Mouse (Mus musculus): ENCODE data around the gene Cbx4. TPM values are rescaled to one million over a fixed set of nuclear protein-coding genes. Genes with fewer than 3 reads are reported as not detected.
A peak's percentile ranks its signal among the peaks of the same experiment; 100 is the strongest.

Cbx4 gene
- polyA plus RNA-seq, 1 experiment from 2014 or later: 16.5 TPM

DNA sequence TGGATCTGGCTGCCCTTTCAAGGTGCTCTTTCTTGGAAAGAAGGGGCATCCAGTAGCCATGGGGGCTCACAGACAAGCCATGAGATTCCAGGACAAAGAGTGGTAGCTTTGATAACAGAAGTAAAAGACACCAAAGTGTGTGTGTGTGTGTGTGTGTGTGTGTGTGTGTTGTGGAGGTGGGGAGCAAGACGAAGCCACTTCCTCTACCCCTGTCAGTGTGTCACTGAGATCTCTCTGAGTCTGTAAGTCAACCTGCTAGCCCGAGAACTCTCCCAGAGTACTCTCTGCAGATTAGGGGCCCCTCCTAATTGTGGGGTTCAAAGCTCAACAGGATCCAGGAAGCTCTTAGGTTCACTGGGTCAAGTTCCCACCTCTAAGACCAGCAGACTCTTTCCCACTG, 35.7 kb downstream of the Cbx4 start:
- Histone ChIP-seq H3K4me1 (peaks cover 54% of the 10 kb centered on the region), H3K9ac (replicated peaks) (no peak overlapping the region)
- ATAC-seq (replicated peaks): no peak

DNA sequence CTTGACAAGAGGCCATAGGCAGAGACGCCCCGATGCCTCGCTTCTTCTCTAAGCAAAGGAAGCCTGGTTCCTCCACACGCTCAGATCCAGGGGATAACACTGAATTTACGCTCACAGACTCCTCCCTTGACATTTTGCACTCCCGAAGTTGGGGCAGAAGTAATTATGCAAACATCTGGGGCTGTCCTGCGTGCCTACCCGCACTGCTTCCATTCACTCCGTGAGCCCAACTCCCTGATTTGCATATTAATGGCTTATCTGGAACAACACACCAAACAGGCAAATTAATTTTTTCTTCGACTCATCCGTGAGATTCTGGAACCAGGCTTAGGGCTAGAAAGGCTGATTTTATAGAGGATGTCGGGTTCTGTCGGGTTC, 37.9 kb downstream of the Cbx4 start:
- Histone ChIP-seq H3K27ac (replicated peaks) (no peak overlapping the region), H3K36me3 (no peaks in the 10 kb centered on the region), H3K9me3 (no peaks in the 10 kb centered on the region), H3K4me1 (peaks cover 50% of the 10 kb centered on the region), H3K9ac (replicated peaks) (no peak overlapping the region), H3K27me3 (peaks cover 94% of the 10 kb centered on the region), H3K4me3 (peak overlapping the region; percentile 3; the same call in 1 of the 2 replicates), H3K4me2 (replicated peaks) (peak overlapping the region; percentile 11; the same call in 1 of the 2 replicates)
- under 1% methylated on average over 13 of the region's 13 CpGs for WGBS
- ATAC-seq (replicated peaks): no peak

More for the DNA sequence above, 35.7 kb downstream of the Cbx4 start:
- Histone ChIP-seq H3K27me3 (peaks cover 72% of the 10 kb centered on the region), H3K4me3 (no peak overlapping the region), H3K36me3 (no peaks in the 10 kb centered on the region), H3K9me3 (no peaks in the 10 kb centered on the region), H3K4me2 (replicated peaks) (no peak overlapping the region), H3K27ac (replicated peaks) (no peak overlapping the region)
- WGBS: 0% methylated on average over 2 of the region's 2 CpGs

DNA sequence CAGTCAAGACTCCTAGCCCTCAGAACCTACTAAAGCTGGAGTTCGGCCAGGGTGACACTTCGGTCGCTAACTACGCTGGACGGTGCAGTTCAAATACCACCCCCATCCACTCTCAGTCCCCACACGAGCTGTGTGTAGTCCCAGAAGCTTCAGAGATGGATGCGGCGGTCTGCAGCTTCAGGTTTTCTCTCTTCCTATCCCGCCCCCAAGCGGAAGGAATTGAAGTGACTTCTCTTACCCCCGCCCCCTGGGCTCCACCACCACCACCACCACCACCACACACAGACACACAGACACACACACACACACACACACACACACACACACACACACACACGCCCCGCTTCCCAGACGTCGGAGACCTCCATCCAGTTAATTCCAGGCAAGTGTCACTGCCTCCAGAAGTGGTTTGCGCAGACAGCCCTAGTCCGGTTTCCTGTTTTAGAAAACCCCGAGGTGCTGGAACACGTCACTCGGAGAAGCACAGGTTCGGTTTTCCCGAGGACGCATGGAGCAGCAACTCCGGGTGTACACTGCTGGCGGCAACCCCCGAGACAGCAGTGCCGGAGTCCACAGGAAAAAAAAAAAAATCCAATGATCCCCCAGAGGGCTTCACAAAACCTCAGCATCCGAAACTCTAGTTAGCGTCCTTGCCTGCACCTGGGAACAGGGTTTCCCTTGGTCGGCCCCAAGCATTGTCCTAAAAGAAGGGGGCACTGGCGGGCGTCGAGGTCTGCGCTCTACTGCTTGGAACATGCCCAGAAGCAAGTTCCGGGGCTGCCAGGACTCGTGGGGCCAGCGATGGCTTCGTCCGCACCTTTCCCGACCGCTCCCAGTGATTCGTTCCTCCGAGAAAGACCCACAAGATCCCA, 38.5 kb downstream of the Cbx4 start:
- Histone ChIP-seq H3K9ac (replicated peaks) (no peak overlapping the region), H3K4me1 (peaks cover 49% of the 10 kb centered on the region), H3K27me3 (peaks cover 98% of the 10 kb centered on the region), H3K27ac (replicated peaks) (no peak overlapping the region), H3K4me3 (peak overlapping the region; percentile 43), H3K36me3 (no peaks in the 10 kb centered on the region), H3K4me2 (replicated peaks) (peak overlapping the region; percentile 71), H3K9me3 (no peaks in the 10 kb centered on the region)
- ATAC-seq (replicated peaks): 0 out of 2 replicates have a peak, but pooled peaks have one; percentile 1
- WGBS: under 1% methylated on average over 42 of the region's 43 CpGs

DNA sequence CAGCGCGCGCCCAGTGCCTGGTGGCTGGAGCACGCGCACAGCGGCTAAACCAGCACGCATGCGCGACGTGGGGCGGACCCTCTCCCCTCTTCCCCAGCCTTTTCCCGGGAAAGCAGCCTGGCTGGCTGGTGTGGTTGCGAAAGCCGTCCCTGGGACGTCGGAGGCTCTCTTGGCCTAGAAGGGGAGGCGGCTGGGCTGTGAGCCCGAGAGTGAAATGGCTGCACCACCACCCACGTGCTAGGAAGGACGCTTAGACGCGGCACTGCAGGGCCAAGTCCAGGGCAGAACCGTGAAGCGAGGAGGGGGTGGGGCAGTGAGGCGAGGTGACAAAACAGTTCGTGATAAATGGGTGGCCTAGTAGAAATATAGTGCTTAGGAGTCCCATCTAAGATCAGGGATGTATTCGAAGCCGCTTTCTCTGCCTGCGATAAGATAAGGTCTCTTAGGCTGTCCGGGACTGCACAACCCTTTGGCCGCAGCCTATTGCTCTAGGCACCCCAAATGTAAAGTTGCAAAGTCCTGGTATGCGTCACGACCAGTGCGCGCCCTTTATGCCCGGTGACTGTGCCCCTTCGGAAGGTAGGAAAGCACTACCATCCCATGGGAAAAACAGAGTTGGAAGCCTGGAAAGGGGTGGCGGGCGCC, 39.3 kb downstream of the Cbx4 start:
- H3K4me1 ChIP-seq: peaks cover 51% of the 10 kb centered on the region
- peak; percentile 27; the same call in 1 of the 2 replicates for ATAC-seq (replicated peaks)

DNA sequence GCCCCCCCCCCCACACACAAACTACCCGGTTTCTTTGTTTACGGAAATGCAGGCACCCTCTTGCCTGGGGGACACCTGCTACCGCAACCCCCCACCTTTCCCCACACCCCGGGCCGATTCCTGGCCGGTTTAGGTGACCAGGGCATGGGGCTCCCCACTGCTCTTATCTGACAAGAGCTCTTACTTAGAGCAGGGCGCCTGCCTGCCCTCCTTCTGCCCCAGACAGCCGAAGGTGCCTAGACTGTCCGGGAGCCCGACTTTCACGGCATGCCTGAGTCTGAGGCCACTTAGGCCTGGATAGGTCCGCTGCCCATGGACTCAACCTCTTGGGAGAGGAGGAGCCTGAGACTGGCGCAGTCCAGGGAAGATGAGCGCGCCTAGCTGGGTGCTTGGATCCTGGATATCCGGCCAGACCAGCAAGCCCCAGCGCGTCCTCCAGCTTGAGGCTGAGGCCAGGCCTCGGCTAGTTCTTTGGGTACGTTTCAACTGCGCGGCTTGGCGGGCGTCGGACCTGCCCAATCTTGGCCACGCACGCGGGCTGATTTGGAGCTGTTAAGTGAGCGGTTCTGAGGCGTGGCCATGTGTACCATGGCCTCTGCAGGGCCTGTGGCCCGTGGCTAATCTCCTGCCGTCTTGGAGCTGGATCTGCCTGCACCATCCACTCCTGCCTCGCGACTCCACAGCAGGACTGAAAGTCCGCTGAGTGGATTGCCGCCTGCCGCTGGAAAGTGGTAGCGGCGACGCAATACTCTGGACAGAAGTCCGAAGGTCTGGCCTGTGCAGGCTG, 41.3 kb downstream of the Cbx4 start:
- Histone ChIP-seq H3K9ac (replicated peaks) (no peak overlapping the region; the same call in 1 of the 2 replicates), H3K4me3 (peak overlapping the region; percentile 1; the same call in 1 of the 2 replicates), H3K27me3 (peaks cover 82% of the 10 kb centered on the region), H3K4me1 (peaks cover 62% of the 10 kb centered on the region), H3K9me3 (no peaks in the 10 kb centered on the region), H3K27ac (replicated peaks) (no peak overlapping the region), H3K4me2 (replicated peaks) (peak overlapping the region; percentile 9; the same call in 1 of the 2 replicates), H3K36me3 (no peaks in the 10 kb centered on the region)
- WGBS: 2% methylated on average over 41 of the region's 41 CpGs
- ATAC-seq (replicated peaks): no peak

More for the DNA sequence above, 39.3 kb downstream of the Cbx4 start:
- Histone ChIP-seq H3K27me3 (peaks cover 99% of the 10 kb centered on the region), H3K9ac (replicated peaks) (peak overlapping the region; percentile 49), H3K27ac (replicated peaks) (no peak overlapping the region), H3K9me3 (no peaks in the 10 kb centered on the region), H3K36me3 (no peaks in the 10 kb centered on the region), H3K4me2 (replicated peaks) (peak overlapping the region; percentile 71), H3K4me3 (peak overlapping the region; percentile 43)
- WGBS: under 1% methylated on average over 39 of the region's 39 CpGs

DNA sequence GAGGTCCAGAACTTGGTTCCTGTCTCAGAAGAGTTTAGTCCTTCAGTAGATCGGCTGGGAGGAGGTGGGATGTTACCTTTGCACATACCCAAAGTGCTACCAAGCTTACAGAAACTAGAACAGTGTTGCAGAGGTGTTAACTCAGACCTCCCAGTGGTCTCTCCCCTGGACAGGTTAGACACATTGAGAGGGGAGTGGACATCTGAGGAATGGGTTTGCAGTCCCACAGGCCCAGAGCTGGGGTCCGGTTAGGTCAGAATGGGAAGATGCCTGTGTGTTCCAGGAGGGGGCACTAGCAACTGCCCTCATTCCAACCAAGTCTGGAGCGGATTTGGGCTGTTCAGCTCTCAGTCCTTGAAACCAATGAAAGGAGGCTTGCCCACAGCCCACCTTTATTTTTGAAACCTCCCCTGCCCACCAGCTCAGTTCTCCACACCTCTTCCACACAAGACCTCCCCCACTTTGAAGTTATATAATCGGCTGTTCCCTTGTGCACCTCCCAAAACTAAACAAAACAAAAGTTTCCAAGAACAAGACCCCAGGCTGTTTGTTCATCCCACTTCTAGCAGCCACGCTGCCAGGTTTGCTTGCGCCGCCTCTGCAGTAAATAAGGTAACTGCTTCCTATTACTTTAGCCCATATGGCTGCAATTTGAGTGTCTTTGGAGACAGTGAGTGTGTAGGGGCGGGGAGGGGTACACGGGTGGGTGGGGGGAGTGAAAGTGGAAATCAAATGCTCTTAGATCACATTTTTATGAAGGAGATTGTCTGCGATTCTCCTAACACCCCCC, 42.1 kb downstream of the Cbx4 start:
- Histone ChIP-seq H3K27me3 (peaks cover 74% of the 10 kb centered on the region), H3K4me2 (replicated peaks) (0 out of 2 replicates have a peak overlapping the region, but pooled peaks have one; percentile 9)
- 4% methylated on average over 10 of the region's 10 CpGs for WGBS

DNA sequence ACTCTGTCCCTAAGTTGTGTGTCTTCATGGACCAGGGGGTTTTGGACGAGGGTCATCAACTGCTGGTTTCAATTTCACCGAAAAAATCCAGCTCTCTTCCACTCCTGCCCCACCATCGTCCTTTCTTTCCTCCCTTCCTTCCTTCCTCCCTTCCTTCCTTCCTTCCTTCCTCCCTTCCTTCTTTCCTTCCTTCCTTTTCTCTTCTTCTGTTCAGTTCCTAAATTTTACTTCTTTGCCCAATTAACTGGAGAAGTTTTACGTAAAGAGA, 42.8 kb downstream of the Cbx4 start:
- peaks cover 73% of the 10 kb centered on the region for H3K27me3 ChIP-seq
- H3K4me2 ChIP-seq (replicated peaks): no peak overlapping the region
- no peak overlapping the region for H3K27ac ChIP-seq (replicated peaks)
- H3K9me3 ChIP-seq: no peaks in the 10 kb centered on the region
- H3K4me3 ChIP-seq: no peak overlapping the region
- H3K4me1 ChIP-seq: peaks cover 72% of the 10 kb centered on the region
- H3K36me3 ChIP-seq: peaks cover 3% of the 10 kb centered on the region; the same call in 1 of the 2 replicates
- no peak for ATAC-seq (replicated peaks)
- under 1% methylated on average over 4 of the region's 4 CpGs for WGBS
- no peak overlapping the region for H3K9ac ChIP-seq (replicated peaks)

More for the DNA sequence above, 42.1 kb downstream of the Cbx4 start:
- H3K9me3 ChIP-seq: no peaks in the 10 kb centered on the region
- no peak overlapping the region for H3K9ac ChIP-seq (replicated peaks)
- ATAC-seq (replicated peaks): no peak
- H3K4me3 ChIP-seq: 0 out of 2 replicates have a peak overlapping the region, but pooled peaks have one; percentile 1
- H3K4me1 ChIP-seq: peaks cover 70% of the 10 kb centered on the region
- peaks cover under 1% of the 10 kb centered on the region; the same call in 1 of the 2 replicates for H3K36me3 ChIP-seq
- no peak overlapping the region for H3K27ac ChIP-seq (replicated peaks)

DNA sequence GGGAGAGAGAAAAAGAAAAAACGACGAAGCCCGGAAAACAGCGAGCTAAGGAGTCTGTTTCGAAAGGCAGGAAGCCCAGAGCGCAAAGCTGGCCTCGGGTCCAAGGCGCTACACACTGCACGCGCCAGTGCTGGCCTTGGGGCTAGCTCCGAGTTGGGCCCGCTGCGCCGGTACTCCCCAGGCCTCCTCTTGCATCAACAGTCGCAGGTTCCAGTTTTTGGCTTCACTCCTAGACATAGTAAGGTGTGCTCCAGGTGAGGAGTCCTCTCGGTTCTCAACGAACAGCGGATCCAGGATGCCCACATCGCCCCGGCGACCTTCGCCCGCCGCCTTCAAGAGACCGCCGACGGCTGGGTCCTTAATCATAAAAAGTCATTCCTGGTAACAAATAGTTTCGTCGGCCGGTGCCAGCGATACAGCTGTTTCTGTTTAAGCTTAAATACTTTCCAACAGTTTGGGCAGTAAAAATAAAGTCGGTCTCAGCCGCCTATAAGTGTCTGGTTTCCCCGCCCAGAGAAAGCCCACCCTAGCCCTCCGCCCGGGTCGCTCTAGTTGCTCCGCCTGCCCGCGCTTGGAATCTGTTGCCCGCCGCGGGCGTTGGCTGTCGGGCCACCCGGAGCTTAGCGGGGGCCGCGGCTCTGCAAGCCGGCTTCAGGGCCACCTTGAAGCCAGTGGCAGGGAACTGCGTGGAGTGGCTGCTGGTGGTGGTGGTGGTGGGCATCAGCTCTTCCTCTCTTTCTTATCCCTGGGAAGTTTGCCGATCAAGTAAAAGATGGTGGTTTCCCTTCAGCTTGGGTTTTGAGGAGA, 43.4 kb downstream of the Cbx4 start:
- no peak for ATAC-seq (replicated peaks)
- WGBS: 1% methylated on average over 52 of the region's 52 CpGs

DNA sequence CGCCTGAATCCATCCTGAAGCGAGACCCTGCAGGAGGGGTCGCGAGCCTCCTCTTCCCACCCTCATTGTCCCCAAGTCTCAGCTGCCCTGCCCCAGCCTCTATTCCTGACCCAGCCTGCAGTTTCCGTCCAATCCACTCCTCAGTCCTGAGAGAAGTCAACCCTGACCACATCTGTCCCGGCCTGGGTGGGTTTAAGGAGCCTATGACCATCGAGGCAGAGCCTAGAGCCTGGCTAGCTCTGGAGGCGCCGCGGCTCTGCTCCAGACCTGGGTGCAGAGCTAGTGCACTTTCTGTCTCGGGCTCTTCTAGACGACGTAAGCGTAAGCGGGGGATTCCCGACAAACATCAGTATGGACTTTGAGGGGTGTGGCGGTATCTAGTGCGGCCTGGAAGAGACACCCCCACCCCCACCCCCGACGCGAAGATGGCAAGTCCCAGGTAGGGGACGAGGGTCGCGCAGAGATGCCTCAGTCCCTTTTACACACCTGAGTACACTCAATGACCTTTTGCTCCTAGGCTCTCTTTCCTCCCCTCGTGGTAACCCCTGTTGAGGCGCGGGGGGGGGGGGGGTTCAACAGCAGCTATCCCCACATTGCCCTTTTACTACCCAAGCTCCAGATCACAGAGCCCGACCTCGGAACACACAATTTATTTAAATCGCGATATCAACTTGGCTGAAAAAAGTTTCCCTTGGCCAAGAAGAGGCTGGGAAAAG, 44.1 kb downstream of the Cbx4 start:
- H3K9me3 ChIP-seq: no peaks in the 10 kb centered on the region
- peaks cover 74% of the 10 kb centered on the region for H3K4me1 ChIP-seq
- peak overlapping the region; percentile 94 for H3K4me2 ChIP-seq (replicated peaks)
- peaks cover 3% of the 10 kb centered on the region; the same call in 1 of the 2 replicates for H3K36me3 ChIP-seq
- H3K9ac ChIP-seq (replicated peaks): peak overlapping the region; percentile 81
- peaks cover 72% of the 10 kb centered on the region for H3K27me3 ChIP-seq
- peak overlapping the region; percentile 79; the same call in 1 of the 2 replicates for H3K27ac ChIP-seq (replicated peaks)
- peak overlapping the region; percentile 58 for H3K4me3 ChIP-seq
- under 1% methylated on average over 31 of the region's 31 CpGs for WGBS
- ATAC-seq (replicated peaks): peak; percentile 3; the same call in 1 of the 2 replicates

More for the DNA sequence above, 43.4 kb downstream of the Cbx4 start:
- H3K9me3 ChIP-seq: no peaks in the 10 kb centered on the region
- no peak overlapping the region for H3K4me2 ChIP-seq (replicated peaks)
- H3K36me3 ChIP-seq: peaks cover 3% of the 10 kb centered on the region; the same call in 1 of the 2 replicates
- H3K27me3 ChIP-seq: peaks cover 73% of the 10 kb centered on the region
- H3K4me1 ChIP-seq: peaks cover 72% of the 10 kb centered on the region
- H3K27ac ChIP-seq (replicated peaks): no peak overlapping the region
- H3K9ac ChIP-seq (replicated peaks): no peak overlapping the region
- H3K4me3 ChIP-seq: peak overlapping the region; percentile 58

DNA sequence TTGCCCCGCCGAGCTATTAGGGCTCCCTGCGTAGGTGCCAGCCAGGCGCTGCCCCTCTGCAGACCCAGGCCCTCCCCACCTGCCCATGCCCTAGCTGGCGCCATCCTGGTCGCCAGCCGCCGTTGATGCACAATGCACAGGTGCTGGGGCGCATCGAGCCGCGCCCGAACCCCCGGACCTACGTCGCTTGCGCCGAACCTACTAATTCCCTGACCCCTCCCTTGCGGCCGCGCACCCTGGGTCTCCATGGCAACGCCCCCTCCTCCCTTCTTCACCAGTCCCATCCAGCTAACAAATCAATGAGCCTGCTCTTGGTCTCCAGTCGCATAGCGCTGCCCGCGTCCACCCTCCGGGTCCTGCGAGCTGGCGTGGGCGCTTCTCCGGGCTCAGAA, 44.7 kb downstream of the Cbx4 start:
- peak overlapping the region; percentile 58 for H3K4me3 ChIP-seq
- peaks cover 3% of the 10 kb centered on the region; the same call in 1 of the 2 replicates for H3K36me3 ChIP-seq
- H3K4me1 ChIP-seq: peaks cover 74% of the 10 kb centered on the region
- under 1% methylated on average over 31 of the region's 31 CpGs for WGBS
- ATAC-seq (replicated peaks): peak; percentile 74
- peak overlapping the region; percentile 81 for H3K9ac ChIP-seq (replicated peaks)
- H3K27ac ChIP-seq (replicated peaks): peak overlapping the region; percentile 79
- no peaks in the 10 kb centered on the region for H3K9me3 ChIP-seq
- peaks cover 70% of the 10 kb centered on the region for H3K27me3 ChIP-seq
- H3K4me2 ChIP-seq (replicated peaks): peak overlapping the region; percentile 94

Data from forebrain, embryonic 15.5 days (tissue).